Mouse (Mus musculus): ENCODE results near the gene Nagpa. TPM values are rescaled to one million over a fixed set of nuclear protein-coding genes. Genes with fewer than 3 reads are reported as not detected.
A peak's percentile ranks its signal among the peaks of the same experiment; 100 is the strongest.
"Not testable (repeated sequence)": the region's sequence is repeated elsewhere in the genome, so short reads cannot be mapped to it uniquely, and the experiment has no call there.

Gene Nagpa
- 19.4 and 21.2 TPM in 2 replicates for polyA plus RNA-seq (2015; fragmentation: Nextera tagmentation; extraction: Ambion mirVana)

DNA sequence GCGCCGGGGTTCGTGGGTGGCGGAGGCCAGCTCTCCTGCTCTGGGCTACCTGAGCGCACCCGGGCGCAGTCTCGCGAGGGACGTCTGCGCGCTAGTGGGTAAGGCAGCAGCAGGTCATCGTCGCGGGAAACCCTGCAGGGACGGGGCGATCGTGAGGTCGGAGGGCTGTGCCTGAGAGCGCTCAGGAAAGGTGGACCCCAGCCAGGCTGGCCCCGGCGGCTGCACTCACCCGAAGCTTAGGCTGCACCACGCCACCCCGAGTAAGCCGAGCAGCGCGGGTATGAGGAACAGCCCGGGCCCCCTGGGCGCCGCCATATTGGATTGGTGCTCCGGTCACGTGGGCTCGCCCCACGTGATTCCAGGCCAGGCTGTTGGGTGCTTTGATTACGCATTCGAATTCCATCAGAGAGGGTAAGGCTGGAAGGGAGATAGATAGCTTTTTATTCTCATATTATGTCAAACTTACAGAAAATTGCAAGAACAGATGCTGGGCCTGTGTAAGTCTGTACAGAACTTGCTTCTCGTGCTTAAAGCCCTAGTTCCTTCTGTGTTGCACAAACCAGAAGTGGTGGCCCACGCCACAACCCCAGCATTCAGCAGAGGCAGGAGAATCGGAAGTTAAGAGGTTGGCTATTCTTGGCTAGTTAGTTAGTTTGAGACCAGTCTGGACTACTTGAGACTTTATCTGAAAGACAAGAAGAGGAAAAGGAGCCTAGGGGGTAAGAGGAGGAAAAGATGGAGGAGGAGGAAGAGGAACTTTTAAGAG, at the start of gene Nagpa:
Gene Nagpa (minus strand): TSS at position 345 of the 766 bp plus-strand sequence.
- peaks cover 15% of the 10 kb centered on the region for H3K4me1 ChIP-seq
- peaks cover 18% of the 10 kb centered on the region for H3K36me3 ChIP-seq
- H3K9me3 ChIP-seq (replicated peaks) = no peaks in the 10 kb centered on the region
- H3K27ac ChIP-seq = 0 out of 2 replicates have a peak within 1 kb of the TSS, but pooled peaks have one; percentile 13
- peak; percentile 87 for ATAC-seq (replicated peaks; ENCODE audit: low FRiP score)
- H3K9ac ChIP-seq = peak within 1 kb of the TSS; percentile 60
- no peaks in the 10 kb centered on the region for H3K27me3 ChIP-seq
- peak within 1 kb of the TSS; percentile 89 for H3K4me2 ChIP-seq
- peak within 1 kb of the TSS; percentile 96 for H3K4me3 ChIP-seq (replicated peaks)
- WGBS = 4% methylated on average over 38 of the region's 40 CpGs

DNA sequence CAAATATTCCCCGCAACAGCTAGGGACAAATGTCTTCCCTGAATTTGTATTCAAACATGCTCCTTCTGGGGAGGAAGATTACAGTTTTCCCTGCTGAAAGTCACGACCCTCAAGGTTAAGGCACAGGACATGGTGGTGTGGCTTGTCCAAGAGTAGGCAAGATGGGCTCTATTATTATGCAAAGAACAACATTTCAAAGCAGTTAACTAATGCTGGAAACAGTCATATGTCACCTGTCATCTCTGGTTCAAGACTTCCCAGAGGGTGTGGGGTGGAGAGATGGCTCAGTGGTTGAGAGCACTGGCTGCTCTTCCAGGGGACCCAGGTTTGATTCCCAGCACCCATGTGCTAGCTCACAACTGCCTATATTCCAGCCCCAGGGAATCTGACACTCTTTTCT, 48.4 kb upstream of the Nagpa start:
- ATAC-seq (replicated peaks; ENCODE audit: low FRiP score) = no peak
- WGBS = 89% methylated on average over 2 of the region's 2 CpGs

DNA sequence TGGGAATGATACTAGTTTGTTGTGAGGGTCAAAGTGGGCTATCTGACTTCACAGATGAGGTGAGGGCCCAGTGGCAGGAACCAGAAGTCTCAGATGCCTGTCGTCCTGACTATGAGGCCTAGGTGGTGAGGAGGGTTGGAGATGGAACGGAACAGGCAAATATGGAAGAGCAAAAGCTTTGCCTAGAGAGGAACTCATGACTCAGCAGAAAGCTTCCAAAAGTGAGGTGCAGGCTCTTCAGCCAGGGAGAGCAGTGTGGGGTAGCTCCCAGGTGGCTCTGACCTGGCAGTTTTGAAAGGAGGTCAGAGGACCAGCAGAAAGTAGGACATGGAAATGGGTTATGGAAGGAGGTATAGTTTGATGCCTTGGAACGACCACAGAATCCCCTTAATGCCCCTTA, 47.1 kb upstream of the Nagpa start:
- Histone ChIP-seq H3K36me3 (peaks cover 58% of the 10 kb centered on the region), H3K27ac (no peak overlapping the region), H3K9me3 (replicated peaks) (no peaks in the 10 kb centered on the region), H3K27me3 (no peaks in the 10 kb centered on the region), H3K4me2 (no peak overlapping the region), H3K9ac (no peak overlapping the region), H3K4me3 (replicated peaks) (no peak overlapping the region), H3K4me1 (peaks cover 13% of the 10 kb centered on the region)
- WGBS = 91% methylated on average over 3 of the region's 3 CpGs
- ATAC-seq (replicated peaks; ENCODE audit: low FRiP score) = no peak

More for the DNA sequence above, 48.4 kb upstream of the Nagpa start:
- peaks cover 21% of the 10 kb centered on the region for H3K4me1 ChIP-seq
- no peak overlapping the region for H3K4me2 ChIP-seq
- no peaks in the 10 kb centered on the region for H3K9me3 ChIP-seq (replicated peaks)
- H3K27ac ChIP-seq = no peak overlapping the region
- no peaks in the 10 kb centered on the region for H3K27me3 ChIP-seq
- no peak overlapping the region for H3K4me3 ChIP-seq (replicated peaks)
- H3K36me3 ChIP-seq = peaks cover 48% of the 10 kb centered on the region
- no peak overlapping the region for H3K9ac ChIP-seq

DNA sequence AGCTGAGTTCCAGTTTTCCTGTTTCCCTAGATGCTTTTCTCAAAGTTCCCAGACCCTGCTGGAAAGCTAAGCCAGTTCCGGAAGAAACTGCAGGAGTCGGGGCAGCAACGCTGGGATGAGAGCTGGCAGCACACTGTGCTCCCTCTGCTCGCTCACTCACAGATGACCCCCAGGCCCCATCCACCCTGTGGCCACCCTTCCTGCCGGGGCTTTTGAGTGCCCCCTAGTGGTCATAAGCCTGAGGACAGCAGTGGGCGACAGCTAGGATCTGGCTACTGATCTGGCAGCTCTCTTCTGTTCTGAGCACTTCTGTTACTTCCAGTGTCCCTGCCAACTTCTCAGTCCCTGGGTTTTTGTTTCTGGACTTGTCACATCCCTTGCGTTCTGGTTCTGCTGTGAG, 40.6 kb upstream of the Nagpa start:
- Histone ChIP-seq H3K27me3 (no peaks in the 10 kb centered on the region), H3K9me3 (replicated peaks) (no peaks in the 10 kb centered on the region), H3K27ac (no peak overlapping the region), H3K4me1 (no peaks in the 10 kb centered on the region), H3K4me2 (no peak overlapping the region), H3K4me3 (replicated peaks) (no peak overlapping the region), H3K36me3 (peaks cover 92% of the 10 kb centered on the region), H3K9ac (no peak overlapping the region)
- ATAC-seq (replicated peaks; ENCODE audit: low FRiP score) = peak; percentile 59; the same call in 1 of the 2 replicates
- WGBS = 37% methylated on average over 7 of the region's 7 CpGs

DNA sequence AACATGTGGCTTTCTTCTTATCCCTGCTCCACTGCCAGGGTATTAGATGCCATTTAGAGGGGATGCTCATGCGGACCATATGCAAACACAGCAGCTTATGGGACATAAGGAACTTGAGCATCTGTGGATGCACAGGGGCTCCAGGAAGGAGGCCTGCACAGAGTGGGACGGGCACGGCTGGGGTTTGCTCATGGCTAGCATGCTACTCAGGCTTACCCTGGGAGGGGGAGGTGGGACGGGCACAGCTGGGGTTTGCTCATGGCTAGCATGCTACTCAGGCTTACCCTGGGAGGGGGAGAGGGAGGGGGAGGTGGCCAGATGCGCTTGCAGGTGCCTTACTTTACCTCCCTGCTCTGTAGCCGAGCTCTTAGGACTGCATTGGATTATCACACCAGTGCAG, 39.1 kb upstream of the Nagpa start:
- H3K36me3 ChIP-seq = peaks cover 92% of the 10 kb centered on the region
- H3K9ac ChIP-seq = no peak overlapping the region
- no peaks in the 10 kb centered on the region for H3K4me1 ChIP-seq
- 87% methylated on average over 6 of the region's 6 CpGs for whole genome bisulfite sequencing
- H3K27me3 ChIP-seq = no peaks in the 10 kb centered on the region
- no peak overlapping the region for H3K4me3 ChIP-seq (replicated peaks)
- no peaks in the 10 kb centered on the region for H3K9me3 ChIP-seq (replicated peaks)
- no peak overlapping the region for H3K4me2 ChIP-seq
- H3K27ac ChIP-seq = no peak overlapping the region
- ATAC-seq (replicated peaks; ENCODE audit: low FRiP score) = no peak

DNA sequence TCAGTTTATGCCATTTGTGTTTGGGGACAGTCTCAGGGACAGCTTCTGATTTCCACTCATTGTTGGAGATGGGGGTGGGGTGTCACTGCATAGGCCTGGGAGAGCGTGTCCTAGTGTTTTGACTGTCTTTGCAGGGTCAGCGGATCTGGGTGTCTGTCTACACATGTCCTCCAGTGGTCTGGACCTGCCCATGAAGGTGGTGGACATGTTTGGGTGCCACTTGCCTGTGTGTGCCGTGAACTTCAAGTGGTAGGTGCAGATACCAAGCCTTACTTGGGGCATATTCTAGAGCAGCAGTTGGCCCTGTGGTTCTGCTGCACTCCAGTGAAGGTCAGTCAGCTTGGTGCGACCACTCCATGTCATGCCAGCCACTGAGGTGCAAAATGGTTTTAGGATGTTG, 38.5 kb upstream of the Nagpa start:
- ATAC-seq (replicated peaks; ENCODE audit: low FRiP score) = no peak
- no peaks in the 10 kb centered on the region for H3K9me3 ChIP-seq (replicated peaks)
- H3K4me3 ChIP-seq (replicated peaks) = no peak overlapping the region
- H3K36me3 ChIP-seq = peaks cover 90% of the 10 kb centered on the region
- H3K27me3 ChIP-seq = no peaks in the 10 kb centered on the region
- no peak overlapping the region for H3K27ac ChIP-seq
- no peak overlapping the region for H3K4me2 ChIP-seq
- no peaks in the 10 kb centered on the region for H3K4me1 ChIP-seq
- no peak overlapping the region for H3K9ac ChIP-seq
- WGBS = 87% methylated on average over 4 of the region's 4 CpGs

DNA sequence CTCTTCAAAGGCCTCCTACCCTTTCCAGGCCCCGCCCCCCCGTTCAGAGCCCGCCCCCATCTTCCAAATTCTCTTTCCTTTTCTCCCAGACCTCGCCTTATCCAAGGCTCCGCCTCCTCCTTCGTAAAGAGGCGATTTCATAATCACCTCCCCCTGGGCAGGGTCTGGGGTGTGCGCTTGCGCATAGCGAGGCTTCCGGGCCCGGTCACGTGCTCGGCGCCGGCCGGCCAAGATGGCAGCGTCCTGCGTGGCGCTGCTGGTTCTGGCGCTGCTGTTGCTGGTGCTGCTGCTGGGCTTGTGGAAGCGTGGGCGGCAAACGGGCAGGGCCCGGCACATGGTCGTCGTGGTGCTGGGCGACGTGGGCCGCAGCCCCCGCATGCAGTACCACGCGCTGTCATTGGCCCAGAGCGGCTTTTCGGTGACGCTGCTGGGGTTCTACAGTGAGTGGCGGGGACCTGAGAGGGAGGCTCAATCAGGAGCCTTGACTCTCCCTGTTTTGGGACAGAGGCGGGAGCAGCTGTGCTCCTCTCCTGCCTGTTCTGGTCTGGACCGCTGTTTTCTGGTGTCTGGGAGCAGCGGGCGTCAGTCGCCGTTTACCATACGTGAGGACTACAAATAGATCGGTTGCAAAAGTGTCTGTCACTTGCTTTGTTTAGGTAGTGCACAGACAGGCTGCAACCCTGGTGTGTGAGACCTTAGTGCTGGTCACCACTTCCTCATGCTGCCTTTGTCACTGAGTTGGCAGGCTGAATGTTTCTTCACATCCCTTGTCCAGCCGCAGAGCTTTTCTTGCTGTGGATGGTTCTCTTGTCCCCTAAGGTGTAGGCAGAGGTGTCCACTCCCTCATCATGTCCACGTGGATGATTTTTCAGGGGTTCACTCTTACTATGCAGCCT, 29.9 kb upstream of the Nagpa start, which contains the start of gene Alg1:
Gene Alg1 (plus strand): TSS at position 204 of the 896 bp plus-strand sequence.
- H3K27ac ChIP-seq = peak within 1 kb of the TSS; percentile 23; the same call in 1 of the 2 replicates
- H3K4me2 ChIP-seq = peak within 1 kb of the TSS; percentile 86
- ATAC-seq (replicated peaks; ENCODE audit: low FRiP score) = peak; percentile 97
- peak within 1 kb of the TSS; percentile 65 for H3K4me3 ChIP-seq (replicated peaks)
- H3K9ac ChIP-seq = peak within 1 kb of the TSS; percentile 62
- H3K36me3 ChIP-seq = peaks cover 10% of the 10 kb centered on the region; the same call in 1 of the 2 replicates
- 2% methylated on average over 47 of the region's 47 CpGs for WGBS
- H3K9me3 ChIP-seq (replicated peaks) = 0 out of 2 replicates have a peak, but pooled peaks cover 4% of the 10 kb centered on the region
- peaks cover 13% of the 10 kb centered on the region for H3K4me1 ChIP-seq
- no peaks in the 10 kb centered on the region for H3K27me3 ChIP-seq

DNA sequence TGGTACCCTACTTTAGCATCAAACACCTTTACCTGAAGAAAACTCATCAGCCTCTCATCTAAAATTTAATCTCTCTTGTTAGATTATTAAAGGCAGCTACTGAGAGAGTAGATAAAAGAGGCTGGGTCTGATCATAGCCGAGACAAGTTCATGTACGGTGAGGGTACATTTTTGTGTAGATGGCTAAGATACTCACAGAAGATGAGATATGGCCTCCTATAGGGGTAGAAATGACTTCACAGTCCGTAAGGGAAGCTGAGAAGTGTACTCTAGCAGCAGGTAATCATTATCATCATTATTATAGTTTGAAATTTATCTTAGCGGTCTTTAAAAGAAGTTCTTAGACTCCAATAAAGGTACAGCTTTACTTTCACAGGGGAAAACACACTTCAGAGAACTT, 29.2 kb upstream of the Nagpa start:
- 72% methylated on average over 4 of the region's 4 CpGs for WGBS
- Histone ChIP-seq H3K36me3 (0 out of 2 replicates have a peak, but pooled peaks cover 4% of the 10 kb centered on the region), H3K4me1 (peaks cover 13% of the 10 kb centered on the region), H3K9me3 (replicated peaks) (0 out of 2 replicates have a peak, but pooled peaks cover 4% of the 10 kb centered on the region), H3K27ac (no peak overlapping the region), H3K4me2 (peak overlapping the region; percentile 48), H3K4me3 (replicated peaks) (peak overlapping the region; percentile 65), H3K9ac (no peak overlapping the region), H3K27me3 (no peaks in the 10 kb centered on the region)
- ATAC-seq (replicated peaks; ENCODE audit: low FRiP score) = no peak; the same call in 1 of the 2 replicates

DNA sequence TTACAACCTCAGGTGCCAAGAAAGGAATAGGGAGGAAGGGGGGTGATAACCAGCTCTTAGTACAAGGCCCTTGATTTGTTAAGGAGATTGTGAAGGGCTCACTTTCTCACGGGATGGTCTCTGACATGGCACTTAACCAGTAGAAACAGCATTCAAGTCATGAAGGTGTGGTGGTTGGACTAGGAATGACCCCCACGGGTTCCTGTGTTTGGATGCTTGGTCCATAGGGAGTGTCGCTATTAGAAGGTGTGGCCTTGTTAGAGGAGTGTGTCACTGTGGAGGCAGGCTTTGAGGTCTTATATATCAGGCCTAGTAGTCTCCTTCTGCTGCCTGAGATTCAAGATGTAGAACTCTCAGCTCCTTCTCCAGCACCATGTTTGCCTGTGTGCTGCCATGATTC, 24.3 kb upstream of the Nagpa start:
- 53% methylated on average over 3 of the region's 3 CpGs for WGBS
- H3K27me3 ChIP-seq; H3K4me3 ChIP-seq (replicated peaks); H3K9ac ChIP-seq; H3K4me1 ChIP-seq; H3K9me3 ChIP-seq (replicated peaks); H3K4me2 ChIP-seq; ATAC-seq (replicated peaks; ENCODE audit: low FRiP score); H3K27ac ChIP-seq; H3K36me3 ChIP-seq: not testable (repeated sequence)

DNA sequence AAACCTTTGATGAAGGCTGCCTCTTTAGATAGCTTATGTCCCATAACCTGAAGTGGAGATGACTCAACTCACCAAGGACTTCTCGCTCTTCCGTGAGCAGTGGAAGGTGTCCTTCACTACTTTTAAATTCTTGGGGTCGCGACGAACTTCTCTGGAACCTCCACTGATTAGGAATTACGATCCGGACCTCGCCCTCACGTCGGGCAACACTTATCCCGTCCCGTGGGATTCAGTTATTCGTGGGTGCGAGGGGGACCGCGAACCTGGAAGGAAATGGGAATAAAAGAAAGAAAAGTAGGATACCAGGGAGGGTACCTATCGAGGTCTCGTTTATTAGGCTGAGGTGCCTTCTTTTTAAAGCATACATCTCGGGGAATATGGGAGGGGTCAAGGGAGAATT, 23.7 kb upstream of the Nagpa start:
- not testable (repeated sequence) for H3K27ac ChIP-seq; H3K9me3 ChIP-seq (replicated peaks); ATAC-seq (replicated peaks; ENCODE audit: low FRiP score); H3K4me2 ChIP-seq; H3K9ac ChIP-seq; H3K27me3 ChIP-seq; H3K36me3 ChIP-seq; H3K4me1 ChIP-seq; H3K4me3 ChIP-seq (replicated peaks)
- 72% methylated on average over 19 of the region's 19 CpGs for WGBS

DNA sequence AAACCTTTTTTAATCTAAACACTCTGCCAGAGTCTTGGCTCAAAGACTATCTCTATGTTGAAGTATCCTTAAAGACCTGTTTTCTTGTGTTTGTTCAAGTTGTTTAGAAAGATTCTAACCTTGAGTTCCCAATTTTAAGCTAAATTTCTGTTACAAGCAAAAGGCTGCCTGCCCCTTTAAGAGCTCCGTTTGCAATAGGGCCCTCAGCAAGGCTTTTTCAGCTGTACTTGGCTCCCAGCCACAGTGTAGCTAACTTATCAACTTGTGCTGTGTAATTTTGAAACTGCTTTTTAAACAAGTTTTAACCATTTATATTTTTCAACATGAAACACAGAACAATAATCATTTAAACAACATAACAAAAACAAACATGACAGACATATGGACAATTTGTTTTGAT, 22.7 kb upstream of the Nagpa start:
- not testable (repeated sequence) for ATAC-seq (replicated peaks; ENCODE audit: low FRiP score)

DNA sequence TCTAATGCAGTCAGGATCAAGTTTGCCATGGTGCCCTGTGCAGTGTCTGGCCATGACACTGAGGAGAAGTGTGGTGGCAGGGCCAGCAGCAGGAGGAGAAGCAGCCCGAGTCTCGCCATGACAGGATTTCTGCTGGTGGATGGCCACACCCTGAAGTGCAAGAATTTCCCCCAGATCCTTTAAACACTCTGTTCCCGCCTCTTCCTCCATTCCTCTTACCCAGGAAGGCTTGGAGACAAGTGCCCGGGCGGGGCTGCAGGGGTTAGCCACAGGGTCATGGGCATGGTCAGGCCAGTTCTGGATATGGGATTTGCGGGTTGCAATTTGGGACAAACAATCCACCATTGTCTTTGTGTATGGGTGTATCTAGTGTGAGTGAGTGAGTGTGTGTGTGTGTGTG, 18.3 kb upstream of the Nagpa start, which contains the start of gene AU021092:
Gene AU021092 (minus strand): TSS at position 160 of the 400 bp plus-strand sequence.
- peaks cover 3% of the 10 kb centered on the region for H3K27me3 ChIP-seq
- no peak within 1 kb of the TSS for H3K9ac ChIP-seq
- H3K4me3 ChIP-seq (replicated peaks) = no peak within 1 kb of the TSS
- WGBS = 59% methylated on average over 6 of the region's 6 CpGs
- ATAC-seq (replicated peaks; ENCODE audit: low FRiP score) = no peak
- H3K36me3 ChIP-seq = no peaks in the 10 kb centered on the region
- H3K4me2 ChIP-seq = peak within 1 kb of the TSS; percentile 10; the same call in 1 of the 2 replicates
- no peaks in the 10 kb centered on the region for H3K9me3 ChIP-seq (replicated peaks)
- 0 out of 2 replicates have a peak, but pooled peaks cover 4% of the 10 kb centered on the region for H3K4me1 ChIP-seq
- H3K27ac ChIP-seq = no peak within 1 kb of the TSS

More for the DNA sequence above, 22.7 kb upstream of the Nagpa start:
- not testable (repeated sequence) for H3K36me3 ChIP-seq; H3K4me1 ChIP-seq; H3K4me2 ChIP-seq; H3K9ac ChIP-seq; H3K4me3 ChIP-seq (replicated peaks); H3K9me3 ChIP-seq (replicated peaks); H3K27me3 ChIP-seq; H3K27ac ChIP-seq
- 7% methylated on average over 1 of the region's 1 CpGs for WGBS
